Mouse (Mus musculus): ENCODE data around the gene Kcnma1. TPM values are rescaled to one million over a fixed set of nuclear protein-coding genes. Genes with fewer than 3 reads are reported as not detected.

Gene Kcnma1
- total RNA-seq, 1 experiment from 2014 or later: not detected

GRCm38 (mm10) chr14:23809124-23809523, 205.2 kb downstream of the Kcnma1 start:
- ATAC-seq (ENCODE audit: extremely low read depth, insufficient number of reproducible peaks, low FRiP score, poor library complexity, severe bottlenecking): no peak

GRCm38 (mm10) chr14:23806378-23806777, 207.9 kb downstream of the Kcnma1 start:
- ATAC-seq (ENCODE audit: extremely low read depth, insufficient number of reproducible peaks, low FRiP score, poor library complexity, severe bottlenecking): no peak

DNA sequence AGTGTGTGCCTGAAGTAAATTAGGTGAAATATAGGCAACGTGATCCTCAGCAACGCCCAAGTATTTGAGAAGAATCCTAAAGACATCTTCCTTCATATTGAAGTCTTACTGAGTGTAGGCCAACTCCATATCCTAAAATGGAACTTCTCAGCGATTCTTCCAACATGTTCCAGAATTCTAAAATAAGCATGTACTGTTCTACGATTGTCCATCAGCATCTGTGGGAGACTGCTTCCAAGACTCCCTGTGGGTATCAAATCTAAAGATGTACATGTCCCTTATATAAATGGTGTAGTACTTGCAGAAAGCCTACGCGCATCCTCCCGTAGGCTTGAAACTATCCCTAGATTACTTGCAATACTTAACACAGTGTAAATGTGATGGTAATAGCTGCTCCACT, 217.4 kb downstream of the Kcnma1 start:
- no peak for ATAC-seq (ENCODE audit: extremely low read depth, insufficient number of reproducible peaks, low FRiP score, poor library complexity, severe bottlenecking)

GRCm38 (mm10) chr14:23792674-23793073, 221.6 kb downstream of the Kcnma1 start:
- no peak for ATAC-seq (ENCODE audit: extremely low read depth, insufficient number of reproducible peaks, low FRiP score, poor library complexity, severe bottlenecking)

DNA sequence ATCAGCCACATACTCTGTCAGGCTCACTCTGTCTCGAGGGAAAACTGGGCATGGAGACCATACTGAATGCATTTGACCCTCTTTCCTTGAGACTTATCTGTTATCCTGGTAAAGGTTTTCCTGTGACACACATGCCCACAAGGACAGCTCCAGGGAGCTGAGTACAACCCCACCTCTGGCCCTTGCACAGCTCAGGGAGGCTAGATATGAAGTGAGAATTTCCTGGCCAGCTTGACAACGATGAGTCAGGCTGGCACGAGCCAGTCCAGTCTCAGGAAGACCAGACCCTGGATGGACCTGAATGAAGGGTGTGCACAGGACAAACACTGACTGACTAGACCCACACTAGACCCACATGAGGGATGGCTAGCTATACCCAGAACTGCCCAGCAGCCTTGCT, 222.2 kb downstream of the Kcnma1 start:
- ATAC-seq (ENCODE audit: extremely low read depth, insufficient number of reproducible peaks, low FRiP score, poor library complexity, severe bottlenecking): no peak

DNA sequence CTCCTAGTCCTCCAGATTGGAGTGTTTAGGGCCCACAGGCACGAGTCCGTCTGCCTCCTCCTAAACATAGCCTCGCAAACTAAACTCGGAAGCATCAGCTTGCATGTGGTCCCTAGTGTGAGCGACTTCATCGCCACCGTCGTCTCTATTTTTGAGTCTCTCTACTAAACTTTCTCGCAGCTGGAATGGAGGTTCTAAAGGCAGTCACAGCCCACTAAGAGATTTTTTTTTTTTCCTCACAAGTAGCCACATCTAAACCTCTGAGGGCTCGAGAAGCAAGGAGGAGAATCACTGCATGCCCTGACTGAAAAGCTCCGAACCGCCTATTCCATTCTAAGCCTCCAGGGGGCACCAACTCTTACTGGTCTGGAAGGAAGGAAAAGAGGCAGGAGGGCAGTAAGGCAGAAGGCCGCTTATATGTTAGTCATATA, 223.0 kb downstream of the Kcnma1 start:
- no peak for ATAC-seq (ENCODE audit: extremely low read depth, insufficient number of reproducible peaks, low FRiP score, poor library complexity, severe bottlenecking)

DNA sequence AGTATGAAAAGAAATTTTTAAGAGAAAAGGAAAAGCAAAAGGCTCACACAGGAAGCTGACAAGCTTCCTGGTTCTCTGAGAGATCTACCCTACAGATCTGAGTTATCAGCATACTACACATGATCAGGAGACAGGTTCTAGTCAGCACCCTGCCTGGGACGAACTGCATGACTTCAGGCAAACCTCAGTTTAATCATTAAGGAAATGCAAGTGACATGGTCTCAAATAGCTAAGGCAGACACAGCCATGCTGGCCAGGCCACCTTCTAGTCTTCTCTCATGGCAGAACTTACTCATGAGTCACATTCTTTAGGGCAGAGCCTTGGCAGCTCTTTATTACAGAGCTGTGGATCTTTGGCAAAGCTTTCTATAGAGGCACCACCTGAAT, 227.6 kb downstream of the Kcnma1 start:
- no peak for ATAC-seq (ENCODE audit: extremely low read depth, insufficient number of reproducible peaks, low FRiP score, poor library complexity, severe bottlenecking)

DNA sequence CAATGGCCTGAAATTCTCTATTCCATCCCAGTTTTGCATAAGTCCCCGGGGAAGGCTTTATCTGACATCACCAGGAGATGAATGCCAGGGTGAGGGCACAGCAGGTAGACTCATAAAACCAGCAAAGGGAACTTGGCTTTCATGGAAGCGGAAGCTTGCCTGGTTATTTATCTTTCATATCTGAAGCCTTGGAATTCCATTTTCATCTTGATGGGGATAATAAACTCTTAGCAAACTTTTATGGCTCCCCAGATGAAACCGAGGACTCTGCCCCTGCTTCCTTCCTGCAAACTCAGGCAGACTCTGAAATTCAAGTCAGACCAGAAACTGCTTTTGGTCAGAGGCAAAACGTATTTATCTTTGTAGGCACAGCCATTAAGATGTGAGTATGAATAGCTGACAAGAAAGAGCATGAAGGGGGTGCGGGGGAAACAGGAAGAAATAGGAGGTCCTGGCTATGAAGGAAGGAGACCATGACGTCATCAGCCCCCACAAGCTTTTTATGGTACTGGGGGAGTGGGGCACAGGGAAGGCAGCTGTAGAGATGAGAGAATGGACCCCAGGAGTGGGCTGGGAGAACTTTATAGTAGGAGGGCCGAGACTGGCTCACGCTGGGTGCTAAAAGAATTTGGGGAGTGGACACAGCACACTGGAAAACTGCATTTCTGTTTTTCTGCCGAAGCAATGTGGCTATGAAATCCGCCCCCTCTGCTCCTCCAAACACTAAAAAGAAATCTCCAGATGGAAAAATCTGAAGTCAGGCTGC, 228.2 kb downstream of the Kcnma1 start:
- ATAC-seq (ENCODE audit: extremely low read depth, insufficient number of reproducible peaks, low FRiP score, poor library complexity, severe bottlenecking): no peak

- ATAC-seq (ENCODE audit: extremely low read depth, insufficient number of reproducible peaks, low FRiP score, poor library complexity, severe bottlenecking): no peak
These were observed 231.3 kb downstream of the Kcnma1 start for GRCm38 (mm10) chr14:23782845-23783609.

DNA sequence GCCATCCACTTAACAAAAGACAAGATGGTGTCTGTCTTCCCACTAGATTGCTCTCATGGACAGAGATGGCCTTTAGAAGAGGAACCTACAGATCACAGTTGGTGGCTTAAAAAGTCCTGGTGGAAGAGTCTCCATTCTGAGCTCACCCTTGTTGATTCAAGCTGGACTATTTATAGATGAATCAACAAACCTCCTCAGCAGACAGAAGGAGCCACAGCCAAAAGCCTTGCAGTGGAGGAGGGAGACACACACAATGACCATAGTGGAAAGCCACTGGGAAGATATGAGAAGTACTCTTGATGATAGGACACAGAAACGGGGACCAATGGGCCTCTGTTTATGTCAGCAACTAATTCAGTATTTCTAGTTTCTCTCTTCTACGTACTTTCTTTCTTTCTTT, 239.7 kb downstream of the Kcnma1 start:
- no peak for ATAC-seq (ENCODE audit: extremely low read depth, insufficient number of reproducible peaks, low FRiP score, poor library complexity, severe bottlenecking)

DNA sequence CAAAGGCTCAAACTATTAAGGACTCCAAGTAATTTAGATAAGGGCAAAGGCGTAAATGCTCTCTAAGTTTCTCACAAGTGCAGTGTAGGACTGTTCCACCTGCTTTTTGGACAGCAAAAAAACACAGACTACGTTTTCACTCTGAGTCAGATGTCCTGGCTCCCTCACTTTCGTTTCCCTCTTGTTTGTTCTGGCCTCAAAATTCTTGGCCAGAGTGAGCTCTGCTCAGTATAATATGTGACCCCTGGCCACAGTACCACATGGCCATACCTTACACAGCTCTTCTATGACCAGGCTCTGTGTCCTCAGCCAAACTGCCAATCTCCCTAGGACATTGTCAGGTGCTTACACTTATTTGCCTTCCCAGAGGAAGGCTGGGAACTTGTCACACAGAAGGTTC, 241.6 kb downstream of the Kcnma1 start:
- no peak for ATAC-seq (ENCODE audit: extremely low read depth, insufficient number of reproducible peaks, low FRiP score, poor library complexity, severe bottlenecking)

- ATAC-seq (ENCODE audit: extremely low read depth, insufficient number of reproducible peaks, low FRiP score, poor library complexity, severe bottlenecking): no peak
These were observed 242.5 kb downstream of the Kcnma1 start for GRCm38 (mm10) chr14:23771794-23772193.

DNA sequence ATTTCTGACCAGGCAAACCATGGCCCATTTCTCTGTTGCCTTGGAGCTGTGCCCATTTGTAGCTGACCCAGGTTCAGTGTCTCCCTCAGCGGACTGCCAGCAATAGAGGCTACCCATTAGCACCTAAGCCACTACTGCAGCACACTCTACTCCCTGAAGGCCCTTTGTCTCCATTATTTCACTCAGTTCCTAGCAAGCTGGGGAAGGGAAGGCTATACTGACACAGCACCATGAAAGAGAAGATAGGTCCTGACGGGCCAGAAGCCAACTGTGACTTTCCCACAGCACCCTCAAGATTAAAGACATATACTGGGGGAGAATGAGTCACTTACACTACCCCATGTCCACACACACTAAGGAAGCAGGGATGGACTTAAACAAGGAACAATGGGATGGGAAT, 251.8 kb downstream of the Kcnma1 start:
- ATAC-seq (ENCODE audit: extremely low read depth, insufficient number of reproducible peaks, low FRiP score, poor library complexity, severe bottlenecking): no peak

DNA sequence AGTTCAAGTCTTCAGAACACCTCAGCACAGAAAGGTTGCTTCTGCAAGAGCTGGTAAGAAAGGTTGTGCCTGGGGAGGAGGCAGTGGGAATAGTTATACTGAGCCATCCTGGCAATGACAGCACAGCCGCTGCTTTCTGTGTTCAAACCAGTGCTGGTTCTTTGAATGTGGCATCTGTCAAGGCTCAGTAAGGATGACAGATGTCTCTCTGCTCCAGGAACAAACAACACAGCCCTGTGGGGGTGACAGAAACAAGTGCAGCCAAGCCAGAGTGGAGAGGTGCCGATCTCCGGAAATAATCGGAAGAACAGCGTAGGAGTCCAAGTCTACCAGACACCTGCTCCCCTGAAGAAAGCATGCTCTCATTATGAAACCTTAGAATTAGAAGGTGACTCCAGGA, 254.7 kb downstream of the Kcnma1 start:
- no peak for ATAC-seq (ENCODE audit: extremely low read depth, insufficient number of reproducible peaks, low FRiP score, poor library complexity, severe bottlenecking)

DNA sequence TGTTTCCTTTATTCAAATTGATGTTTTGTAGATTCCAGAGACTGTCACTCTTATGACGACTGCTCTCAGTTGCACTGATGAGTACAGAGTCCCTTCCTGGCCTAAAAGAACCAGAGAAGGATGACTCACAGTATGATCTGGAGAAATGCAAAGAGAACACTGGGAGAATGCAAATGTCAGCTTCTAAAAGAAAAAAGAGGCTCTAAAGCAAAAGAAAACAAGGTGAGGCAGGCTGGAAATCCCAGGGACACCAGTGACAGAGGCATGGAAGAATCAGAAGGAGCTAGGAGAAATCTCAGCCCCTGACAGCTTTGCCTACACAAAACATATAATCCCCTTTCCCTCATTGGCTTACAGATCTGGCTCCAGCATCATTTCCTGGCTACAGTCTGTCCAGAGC, 255.9 kb downstream of the Kcnma1 start:
- no peak for ATAC-seq (ENCODE audit: extremely low read depth, insufficient number of reproducible peaks, low FRiP score, poor library complexity, severe bottlenecking)

DNA sequence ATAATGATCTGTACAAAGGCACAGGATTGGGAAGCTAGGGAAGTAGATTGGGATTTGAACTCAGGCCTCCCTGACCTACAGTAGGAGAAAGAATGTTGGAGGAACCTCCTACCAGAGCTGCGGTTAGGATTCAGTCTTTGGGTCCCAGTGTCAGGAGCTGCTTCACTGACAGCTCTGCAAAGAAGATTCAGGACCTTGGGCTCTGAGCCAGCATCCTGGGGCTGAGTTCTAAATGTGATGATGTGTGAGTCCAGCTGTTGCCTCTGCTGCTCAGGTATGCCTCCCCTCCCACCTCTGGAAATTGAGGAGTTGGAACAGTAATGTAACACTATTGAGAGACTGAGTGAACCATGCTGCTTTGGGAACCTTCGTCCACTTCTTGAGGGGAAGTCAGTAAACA, 266.3 kb downstream of the Kcnma1 start:
- ATAC-seq (ENCODE audit: extremely low read depth, insufficient number of reproducible peaks, low FRiP score, poor library complexity, severe bottlenecking): no peak

- ATAC-seq (ENCODE audit: extremely low read depth, insufficient number of reproducible peaks, low FRiP score, poor library complexity, severe bottlenecking): no peak
These were observed 267.3 kb downstream of the Kcnma1 start for GRCm38 (mm10) chr14:23746976-23747375.

- no peak for ATAC-seq (ENCODE audit: extremely low read depth, insufficient number of reproducible peaks, low FRiP score, poor library complexity, severe bottlenecking)
These were observed 272.8 kb downstream of the Kcnma1 start for GRCm38 (mm10) chr14:23741531-23741930.

- ATAC-seq (ENCODE audit: extremely low read depth, insufficient number of reproducible peaks, low FRiP score, poor library complexity, severe bottlenecking): no peak
These were observed 280.1 kb downstream of the Kcnma1 start for GRCm38 (mm10) chr14:23734200-23734599.

DNA sequence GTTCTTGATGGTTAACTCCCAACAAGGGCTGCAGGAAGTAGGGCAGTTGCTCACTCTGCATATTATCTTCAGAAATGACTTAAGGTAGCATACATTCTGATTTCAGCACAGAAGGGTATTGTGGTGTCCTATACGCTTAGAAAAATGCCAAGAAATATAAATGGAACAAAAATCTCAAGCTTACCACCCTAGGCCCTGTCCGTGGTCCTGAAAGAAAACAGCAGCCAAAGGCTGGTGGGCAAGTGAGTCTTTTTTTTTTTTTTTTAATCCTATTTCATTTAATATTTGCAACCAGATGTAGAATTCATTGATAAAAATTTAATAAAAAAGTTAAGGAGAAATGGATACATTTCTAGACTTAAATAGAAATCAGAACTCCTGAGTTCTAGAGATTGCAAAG, 284.9 kb downstream of the Kcnma1 start:
- ATAC-seq (ENCODE audit: extremely low read depth, insufficient number of reproducible peaks, low FRiP score, poor library complexity, severe bottlenecking): no peak

Measured in neutrophil, adult 5-6 weeks (primary cell).